Mouse (Mus musculus) lung, postnatal 10 days (tissue): ENCODE measurements around the gene Yipf6.
"Not testable (repeated sequence)": the region's sequence is repeated elsewhere in the genome, so short reads cannot be mapped to it uniquely, and the experiment has no call there.

Experiments used
- DNase-seq: peaks from one replicate; pipeline ENCODE4 v3.0.0; 2021

The Yipf6 gene

GRCm38 (mm10) chrX:98936101-98936500, at the start of gene Yipf6:
Gene Yipf6, plus strand, starts transcription at chrX:98936316.
- DNase-seq, result peak; percentile 6

- DNase-seq, result no peak
These were observed 46.1 kb upstream of the Yipf6 start for GRCm38 (mm10) chrX:98890072-98890405.

GRCm38 (mm10) chrX:98890406-98891116, 45.6 kb upstream of the Yipf6 start, which contains the start of gene Ophn1:
Gene Ophn1, minus strand, starts transcription at chrX:98891025.
- peak; percentile 82 for DNase-seq

- peak; percentile 65 for DNase-seq
These were observed 37.8 kb upstream of the Yipf6 start for GRCm38 (mm10) chrX:98898307-98898706.

- DNase-seq, result no peak
These were observed 31.9 kb upstream of the Yipf6 start for GRCm38 (mm10) chrX:98904226-98904625.

GRCm38 (mm10) chrX:98908910-98909309, 27.2 kb upstream of the Yipf6 start:
- no peak for DNase-seq

GRCm38 (mm10) chrX:98919423-98919822, 16.7 kb upstream of the Yipf6 start:
- peak; percentile 65 for DNase-seq

- DNase-seq, result peak; percentile 96
These were observed 815 bp downstream of the Yipf6 start for GRCm38 (mm10) chrX:98936707-98937554.

- DNase-seq, result peak; percentile 95
These were observed 1.6 kb downstream of the Yipf6 start for GRCm38 (mm10) chrX:98937555-98938294.

GRCm38 (mm10) chrX:98953941-98954340, 17.8 kb downstream of the Yipf6 start:
- peak; percentile 15 for DNase-seq

GRCm38 (mm10) chrX:98958287-98958686, 22.2 kb downstream of the Yipf6 start:
- DNase-seq, result no peak

GRCm38 (mm10) chrX:98959050-98959449, 22.9 kb downstream of the Yipf6 start:
- no peak for DNase-seq

- DNase-seq, result no peak
These were observed 27.6 kb downstream of the Yipf6 start for GRCm38 (mm10) chrX:98963742-98964141.

- peak; percentile 1 for DNase-seq
These were observed 28.4 kb downstream of the Yipf6 start for GRCm38 (mm10) chrX:98964513-98964912.

- DNase-seq, result not testable (repeated sequence)
These were observed 50.5 kb downstream of the Yipf6 start for GRCm38 (mm10) chrX:98986611-98987010.

GRCm38 (mm10) chrX:98989574-98989973, 53.5 kb downstream of the Yipf6 start:
- DNase-seq, result peak; percentile 80
